Mouse (Mus musculus) embryonic facial prominence, embryonic 11.5 days (tissue): Measurements from ENCODE around the gene Mup22. TPM values are rescaled to one million over a fixed set of nuclear protein-coding genes. Genes with fewer than 3 reads are reported as not detected.
"Not testable (repeated sequence)": the region's sequence is repeated elsewhere in the genome, so short reads cannot be mapped to it uniquely, and the experiment has no call there.

Experiments used
- ATAC-seq: fragments of 200-750 bp; cut with Nextera tagmentation; replicated peaks from 2 replicates; pipeline ENCODE4 v1.8.0; 2017; ENCODE audit warnings: low read depth; ENCODE audit not compliant: insufficient number of reproducible peaks, low FRiP score, low TSS enrichment
- DNase-seq: peaks from one replicate; pipeline ENCODE4 v3.0.0-alpha.2; 2015; ENCODE audit warnings: low spot score
- H3K27ac ChIP-seq: fragments of 300-500 bp; sonication (generic); replicated peaks from 2 replicates; pipeline ENCODE4 v1.5.1; 2014; ENCODE audit warnings: mild to moderate bottlenecking, low read depth, low read length, control low read depth
- H3K27me3 ChIP-seq: fragments of 300-500 bp; sonication (generic); 2 replicates; pipeline ENCODE4 v1.6.1; 2014; ENCODE audit warnings: mild to moderate bottlenecking, low read length, moderate library complexity, mixed read lengths; ENCODE audit not compliant: control insufficient read depth, insufficient read depth
- H3K36me3 ChIP-seq: fragments of 300-500 bp; sonication (generic); replicated peaks from 2 replicates; pipeline ENCODE4 v1.6.1; 2014; ENCODE audit warnings: low read depth, mild to moderate bottlenecking, low read length, moderate library complexity, mixed read lengths; ENCODE audit not compliant: control insufficient read depth, insufficient read depth
- H3K4me1 ChIP-seq: fragments of 300-500 bp; sonication (generic); 2 replicates; pipeline ENCODE4 v1.6.1; 2014; ENCODE audit warnings: low read length, mixed read lengths; ENCODE audit not compliant: control insufficient read depth, insufficient read depth
- H3K4me2 ChIP-seq: fragments of 300-500 bp; sonication (generic); 2 replicates; pipeline ENCODE4 v1.6.1; 2014; ENCODE audit warnings: low read depth, mild to moderate bottlenecking, control low read depth, low read length, moderate library complexity
- H3K4me3 ChIP-seq: fragments of 300-500 bp; sonication (generic); 2 replicates; pipeline ENCODE4 v1.5.1; 2014; ENCODE audit warnings: low read depth, low read length, control low read depth
- H3K9ac ChIP-seq: fragments of 300-500 bp; sonication (generic); replicated peaks from 2 replicates; pipeline ENCODE4 v1.6.1; 2014; ENCODE audit warnings: mild to moderate bottlenecking, control low read depth, low read length
- H3K9me3 ChIP-seq: fragments of 300-500 bp; sonication (generic); replicated peaks from 2 replicates; pipeline ENCODE4 v1.6.1; 2016; ENCODE audit warnings: mild to moderate bottlenecking, low read length, inconsistent platforms, mixed read lengths; ENCODE audit not compliant: control insufficient read depth
- WGBS: fragments of 180-500 bp; shearing (Covaris S2); extraction: QIAGEN DNeasy Blood & Tissue Kit; methylation state at CpG from one replicate; pipeline ENCODE4 v1.1.7; 2014; 5-methylcytosine and 5-hydroxymethylcytosine counted together
- polyA plus RNA-seq: library from polyadenylated mRNA; unstranded; fragments of >200 nt; fragmentation: Nextera tagmentation; extraction: Ambion mirVana; gene quantifications from 2 replicates; pipeline ENCODE4 v1.2.1, GENCODE M21; 2014

Gene Mup22
- not detected in 2 replicates for polyA plus RNA-seq

DNA sequence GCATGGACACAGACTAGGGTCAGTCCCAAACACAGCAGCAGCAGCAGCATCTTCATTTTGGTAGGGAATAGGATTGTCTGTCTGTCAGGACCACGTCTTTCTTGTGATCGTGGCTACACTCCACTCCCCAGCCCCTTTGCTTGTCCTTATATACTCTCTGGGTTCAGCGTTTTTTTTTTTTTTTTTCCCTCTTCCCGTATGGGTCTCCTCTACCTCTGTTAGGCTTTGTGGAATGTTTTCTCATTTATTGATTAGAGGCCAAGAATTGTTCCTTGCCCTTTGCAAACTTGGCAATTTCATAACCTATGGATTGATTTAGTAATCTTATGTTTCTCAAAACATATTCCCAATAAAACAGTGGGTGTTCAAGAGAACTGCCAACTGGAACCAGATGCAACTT is at the start of gene Mup22:
Mup22 (minus strand) TSS at position 101 of the 400 bp plus-strand sequence.
- not testable (repeated sequence) for ATAC-seq, H3K4me1 ChIP-seq, H3K4me2 ChIP-seq, H3K9ac ChIP-seq, H3K36me3 ChIP-seq, H3K9me3 ChIP-seq, H3K27me3 ChIP-seq, H3K27ac ChIP-seq, DNase-seq, H3K4me3 ChIP-seq
- 74% methylated on average over 3 of the region's 4 CpGs for WGBS

- H3K27me3 ChIP-seq, H3K27ac ChIP-seq, ATAC-seq, H3K4me3 ChIP-seq, H3K4me2 ChIP-seq, H3K9me3 ChIP-seq, H3K36me3 ChIP-seq, DNase-seq, H3K4me1 ChIP-seq, H3K9ac ChIP-seq: not testable (repeated sequence)
These were observed 19.6 kb upstream of the Mup22 start for GRCm38 (mm10) chr4:60840889-60841288.

Other genes starting within 250 kb of the Mup22 start
- not detected in 2 replicates for gene Mup10, start 239.3 kb downstream of the Mup22 start, polyA plus RNA-seq
- gene Mup11, start 159.1 kb downstream of the Mup22 start, polyA plus RNA-seq = not detected in 2 replicates
- gene Mup12, start 80.1 kb downstream of the Mup22 start, polyA plus RNA-seq = not detected in 2 replicates